Mouse (Mus musculus) bone marrow macrophage, adult 2 months (primary cell): Measurements from ENCODE around the gene Ddx51. TPM values are rescaled to one million over a fixed set of nuclear protein-coding genes. Genes with fewer than 3 reads are reported as not detected.

Experiments used
- H3K27ac ChIP-seq: 2 replicates; pipeline ENCODE4 v1.5.1; 2012; ENCODE audit warnings: low read depth, low read length; ENCODE audit not compliant: insufficient read depth
- H3K4me1 ChIP-seq: 2 replicates; pipeline ENCODE4 v1.6.1; 2012; ENCODE audit warnings: low read length; ENCODE audit not compliant: control insufficient read depth, insufficient read depth
- H3K4me3 ChIP-seq: 2 replicates; pipeline ENCODE4 v1.5.1; 2012; ENCODE audit warnings: mild to moderate bottlenecking, low read length, moderate library complexity; ENCODE audit not compliant: insufficient read depth
- CTCF ChIP-seq: IDR thresholded peaks from 2 replicates; pipeline ENCODE4 v1.5.1; 2012; ENCODE audit warnings: low read depth, mild to moderate bottlenecking, low read length, moderate library complexity
- POLR2A ChIP-seq: IDR thresholded peaks from 2 replicates; pipeline ENCODE4 v1.6.1; 2012; ENCODE audit warnings: mild to moderate bottlenecking, low read depth, low read length, borderline replicate concordance
- polyA plus RNA-seq: library from polyadenylated mRNA; stranded (reverse); fragments of >200 nt; gene quantifications from 2 replicates; pipeline ENCODE4 v1.2.4, GENCODE M21; 2012; ENCODE audit not compliant: missing spikeins, insufficient read depth, insufficient read length

The Ddx51 gene
- polyA plus RNA-seq, 1 experiment, result 10.1 TPM

DNA sequence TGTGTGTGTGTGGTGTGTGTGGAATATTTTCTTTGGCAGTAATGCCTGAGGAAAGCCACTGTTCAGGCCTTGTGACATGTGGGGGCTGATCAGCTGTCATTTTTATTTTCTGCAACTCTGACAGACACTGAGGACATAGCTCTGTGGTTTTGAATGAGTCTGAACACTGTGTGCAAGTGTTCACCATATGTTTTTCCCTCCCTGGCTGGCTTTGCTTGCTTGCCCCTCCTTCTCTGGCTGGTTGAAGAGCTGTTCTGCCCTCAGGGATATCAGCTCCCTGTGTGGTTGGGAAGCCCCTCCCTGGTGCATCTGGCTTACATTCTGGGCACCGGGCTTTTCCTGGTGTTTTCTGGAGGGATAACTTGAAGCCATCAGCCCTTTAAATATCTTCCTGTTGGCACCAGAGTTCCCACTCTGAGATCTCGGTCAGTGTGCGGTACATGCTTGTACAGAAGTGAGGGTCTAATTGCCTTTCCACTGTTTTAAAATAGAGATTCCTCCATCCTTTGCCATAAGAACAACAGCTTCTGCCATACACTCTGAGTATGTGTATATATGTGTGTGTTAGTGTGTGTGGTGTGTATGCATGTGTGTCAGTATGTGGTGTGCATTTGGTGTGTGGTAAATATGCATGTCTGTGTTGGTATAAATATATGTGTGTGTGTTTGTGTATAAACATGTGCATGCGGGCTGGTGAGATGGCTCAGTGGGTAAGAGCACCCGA is 41.7 kb upstream of the Ddx51 start:
- no peak overlapping the region for H3K27ac ChIP-seq
- peaks cover 20% of the 10 kb centered on the region for H3K4me1 ChIP-seq
- H3K4me3 ChIP-seq, result no peak overlapping the region
- TF ChIP-seq CTCF, result no peak
- TF ChIP-seq POLR2A, result no peak

DNA sequence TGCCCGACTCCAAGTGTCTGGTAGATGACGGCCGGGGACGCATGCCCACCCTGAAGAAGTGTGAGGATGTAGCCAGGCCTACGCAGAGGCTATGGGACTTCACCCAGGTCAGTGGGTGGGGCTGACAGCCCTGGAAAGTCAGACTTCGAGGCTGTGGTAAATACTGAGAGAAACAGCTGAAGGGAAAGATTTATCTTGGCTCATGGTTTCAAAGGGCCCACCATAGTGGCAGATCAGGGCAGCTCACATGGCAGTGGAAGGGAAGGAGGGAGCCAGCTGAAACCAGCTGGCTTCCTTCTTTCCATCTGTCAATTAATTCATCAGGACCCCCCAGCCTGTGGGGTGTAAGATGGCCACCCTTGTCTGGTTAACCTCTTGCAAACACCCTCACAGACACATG is 34.0 kb upstream of the Ddx51 start:
- no peak for TF ChIP-seq CTCF
- no peak for TF ChIP-seq POLR2A
- no peak overlapping the region for H3K4me3 ChIP-seq
- H3K27ac ChIP-seq, result no peak overlapping the region
- no peaks in the 10 kb centered on the region for H3K4me1 ChIP-seq

DNA sequence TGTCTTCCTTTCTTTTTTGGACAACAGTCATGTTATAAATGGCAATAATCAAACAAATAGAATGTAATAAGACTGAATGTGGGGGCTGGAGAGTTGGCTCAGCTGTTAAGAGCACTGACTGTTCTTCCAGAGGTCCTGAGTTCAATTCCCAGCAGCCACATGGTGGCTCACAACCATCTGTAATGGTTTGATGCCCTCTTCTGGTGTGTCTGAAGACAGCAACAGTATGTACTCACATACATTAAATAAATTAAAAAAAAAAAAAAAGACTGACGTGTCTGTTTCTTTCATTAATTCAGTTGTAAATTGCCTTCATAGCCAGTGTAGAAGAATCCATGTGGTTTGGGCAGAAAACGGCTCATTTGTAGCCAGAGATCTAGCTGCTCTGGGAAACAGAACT is 28.9 kb upstream of the Ddx51 start:
- Histone ChIP-seq H3K27ac (no peak overlapping the region), H3K4me3 (no peak overlapping the region), H3K4me1 (no peaks in the 10 kb centered on the region)
- TF ChIP-seq POLR2A (no peak), CTCF (no peak)

DNA sequence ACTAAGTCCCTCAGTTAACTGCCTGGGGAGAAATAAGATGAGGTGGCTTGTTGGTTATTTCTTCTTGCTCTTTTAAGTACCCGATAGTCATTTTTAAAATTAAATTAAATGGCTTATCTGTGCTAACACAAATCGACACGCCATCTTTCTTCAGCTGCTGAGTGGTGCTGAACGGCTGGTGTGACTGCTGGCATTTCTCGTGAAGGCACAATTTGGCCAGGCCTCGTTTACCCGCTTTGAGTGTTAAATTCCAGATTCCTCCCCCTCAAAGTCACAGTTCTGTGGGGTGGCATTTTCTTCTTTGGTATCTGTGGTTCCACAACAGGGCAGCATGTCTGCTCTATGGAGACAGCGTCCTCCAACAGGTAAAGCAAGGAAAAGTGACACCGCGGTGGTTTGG is 25.9 kb upstream of the Ddx51 start:
- H3K4me1 ChIP-seq, result no peaks in the 10 kb centered on the region

DNA sequence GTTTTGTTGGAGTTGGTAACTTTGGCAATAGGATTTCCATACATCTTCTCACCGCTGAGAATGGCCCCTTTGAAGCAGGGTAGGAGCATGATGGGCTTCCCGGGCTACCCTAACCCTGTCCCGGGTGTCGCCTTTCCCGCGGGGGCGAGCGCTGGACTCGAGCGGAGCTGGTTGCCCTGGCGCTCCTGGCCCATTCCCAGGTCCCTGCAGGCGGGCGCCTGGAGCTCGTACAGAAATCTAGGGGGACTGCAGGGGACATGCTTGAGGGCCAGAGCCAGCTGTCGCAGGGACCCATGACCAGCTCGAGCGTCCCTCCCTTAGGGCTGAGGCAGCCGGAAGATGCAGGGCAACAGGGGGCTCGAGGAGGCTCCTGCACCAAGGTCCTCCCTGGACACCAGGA is 25.1 kb upstream of the Ddx51 start:
- H3K4me1 ChIP-seq, result no peaks in the 10 kb centered on the region
- TF ChIP-seq POLR2A, result no peak
- TF ChIP-seq CTCF, result no peak
- no peak overlapping the region for H3K4me3 ChIP-seq
- no peak overlapping the region for H3K27ac ChIP-seq

More for the DNA sequence above, 25.9 kb upstream of the Ddx51 start:
- no peak for TF ChIP-seq POLR2A
- no peak for TF ChIP-seq CTCF
- H3K27ac ChIP-seq, result no peak overlapping the region
- no peak overlapping the region for H3K4me3 ChIP-seq

DNA sequence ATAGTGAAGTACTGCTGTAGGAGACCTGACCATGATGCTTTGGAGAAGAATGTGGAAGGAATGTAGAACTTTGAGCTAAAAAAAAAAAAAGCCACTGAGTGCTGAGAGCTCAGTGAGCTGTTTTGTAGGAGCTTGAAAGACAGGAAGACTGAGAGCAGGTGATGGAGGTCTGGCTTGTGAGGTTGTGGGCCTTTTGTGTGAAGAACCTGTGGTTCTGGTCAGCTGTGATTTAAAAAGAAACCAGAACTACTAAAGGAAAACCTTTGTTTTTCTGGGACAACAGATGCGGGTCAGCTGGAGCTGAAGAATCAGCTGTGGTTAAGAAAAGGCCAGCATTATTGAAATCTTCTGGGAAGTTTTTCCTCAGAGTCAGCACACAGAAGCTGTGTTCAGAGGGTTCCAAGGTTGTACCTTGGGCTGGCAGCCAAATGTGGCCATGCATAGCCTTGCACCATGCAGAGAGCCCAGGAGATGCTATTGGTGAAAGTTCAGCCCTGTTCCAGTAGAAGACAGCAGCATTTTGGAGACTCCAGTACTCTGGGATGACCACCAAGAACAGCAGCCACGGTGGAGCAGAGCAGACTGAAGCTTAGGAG is 23.6 kb upstream of the Ddx51 start:
- H3K4me3 ChIP-seq, result no peak overlapping the region
- TF ChIP-seq CTCF, result no peak
- TF ChIP-seq POLR2A, result no peak
- H3K4me1 ChIP-seq, result no peaks in the 10 kb centered on the region
- H3K27ac ChIP-seq, result no peak overlapping the region

DNA sequence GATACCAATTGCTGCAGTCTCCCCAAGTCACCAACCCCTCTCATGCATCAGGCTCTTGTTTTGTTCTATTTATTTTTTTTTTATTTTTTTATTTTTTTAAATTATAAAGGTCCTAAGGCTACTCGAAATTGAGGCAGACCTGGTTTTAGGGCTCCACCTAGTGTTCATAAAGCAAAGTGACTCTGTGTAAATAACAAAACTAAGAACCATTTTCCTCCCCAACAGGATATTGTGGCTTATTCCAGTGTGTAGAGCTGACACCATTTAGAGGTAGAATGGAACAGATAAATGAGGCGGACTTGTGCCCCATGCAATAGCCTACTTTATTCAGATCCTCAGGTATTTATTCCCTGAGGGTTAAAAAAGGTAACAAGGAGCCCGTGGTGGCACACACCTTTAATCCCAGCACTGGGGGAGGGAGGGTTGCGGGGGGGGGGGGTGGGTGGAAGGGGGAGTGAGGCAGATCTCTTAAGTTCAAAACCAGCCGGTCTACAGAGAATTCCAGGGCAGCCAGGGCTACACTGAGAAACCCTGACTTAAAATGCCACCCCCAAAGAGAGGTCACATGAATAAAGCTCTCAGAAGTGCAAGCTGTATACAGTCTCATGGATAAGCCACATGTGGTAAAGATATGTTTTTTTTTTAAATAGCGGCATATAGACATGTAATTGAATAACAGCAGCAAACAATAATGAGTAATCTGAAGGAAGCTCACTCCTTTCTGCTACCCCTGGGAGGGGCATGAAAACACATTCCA is 17.1 kb upstream of the Ddx51 start:
- no peaks in the 10 kb centered on the region for H3K4me1 ChIP-seq
- no peak overlapping the region for H3K4me3 ChIP-seq
- TF ChIP-seq POLR2A (no peak), CTCF (no peak)
- no peak overlapping the region for H3K27ac ChIP-seq

DNA sequence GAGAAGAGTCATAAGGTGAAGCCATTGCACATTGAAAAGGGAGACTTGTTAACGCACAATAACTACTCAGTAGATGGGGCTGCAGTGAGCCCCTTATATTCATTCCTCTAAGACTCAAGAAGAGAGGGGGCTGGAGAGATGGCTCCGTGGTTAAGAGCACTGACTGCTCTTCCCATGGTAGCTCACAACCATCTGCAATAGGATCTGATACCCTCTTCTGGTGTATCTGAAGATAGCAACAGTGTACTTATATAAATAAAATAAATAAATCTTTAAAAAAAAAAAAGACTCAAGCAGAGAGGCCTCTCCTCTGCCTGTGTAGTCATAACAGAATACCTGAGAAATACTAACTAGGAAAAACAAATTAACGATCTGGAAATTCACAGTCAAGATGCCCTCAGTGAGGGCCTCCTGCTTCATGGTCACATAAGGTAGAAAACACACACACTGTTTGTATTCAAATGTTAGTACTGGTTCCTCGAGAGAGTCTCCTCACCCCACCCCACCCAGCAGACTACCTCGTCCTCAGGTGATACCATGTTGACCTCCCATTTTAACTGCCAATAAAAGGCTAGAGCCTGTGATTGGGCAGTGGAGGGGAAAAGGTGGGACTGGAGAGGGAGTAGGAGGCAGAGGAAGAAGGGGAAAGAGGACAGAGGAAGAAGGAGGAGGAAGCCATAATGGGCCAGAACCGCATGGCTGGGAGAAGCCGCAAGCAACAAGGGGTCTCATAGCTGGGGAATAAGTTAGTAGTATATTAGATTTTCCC is 14.8 kb upstream of the Ddx51 start:
- no peak overlapping the region for H3K4me3 ChIP-seq
- no peak overlapping the region for H3K27ac ChIP-seq
- no peaks in the 10 kb centered on the region for H3K4me1 ChIP-seq
- TF ChIP-seq CTCF (no peak), POLR2A (no peak)

DNA sequence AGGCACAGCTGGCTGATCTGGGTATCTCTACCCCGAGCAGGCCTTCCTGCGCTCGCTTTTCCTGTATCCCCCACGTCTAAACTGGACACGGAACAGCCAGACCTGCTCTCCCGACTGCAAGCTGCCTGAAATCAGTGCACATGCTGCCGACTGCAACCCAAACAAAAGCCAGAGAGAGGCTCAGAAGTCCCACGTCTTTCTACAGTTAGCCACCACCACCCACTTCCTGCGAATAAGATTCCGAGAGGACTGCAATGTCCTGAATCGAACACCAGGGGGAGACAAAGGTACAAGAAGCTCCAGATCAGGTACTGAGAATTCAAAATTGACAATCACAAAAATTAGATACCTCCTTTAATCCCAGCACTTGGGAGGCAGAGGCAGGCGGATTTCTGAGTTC is 13.8 kb upstream of the Ddx51 start:
- Histone ChIP-seq H3K4me3 (no peak overlapping the region), H3K27ac (no peak overlapping the region), H3K4me1 (no peaks in the 10 kb centered on the region)
- no peak for TF ChIP-seq POLR2A
- TF ChIP-seq CTCF, result no peak; the same call in 1 of the 2 replicates
